Mouse (Mus musculus) kidney, postnatal 25 days (tissue): ENCODE measurements around the gene Bmt2.
A peak's percentile ranks its signal among the peaks of the same experiment; 100 is the strongest.

ENCODE experiments used
- DNase-seq, 2 experiments: peaks; one replicate each; pipeline ENCODE4 v3.0.0; 2021; ENCODE audit warnings: mixed read lengths in 2 of 2

Bmt2 gene

GRCm38 (mm10) chr6:13614568-13614967 is 63.2 kb downstream of the Bmt2 start:
- no peak for DNase-seq

GRCm38 (mm10) chr6:13613671-13614070 is 64.1 kb downstream of the Bmt2 start:
- no peak for DNase-seq

- no peak for DNase-seq
Measured at GRCm38 (mm10) chr6:13610869-13611268, 66.9 kb downstream of the Bmt2 start.

- no peak for DNase-seq
Measured at GRCm38 (mm10) chr6:13609353-13610140, 68.2 kb downstream of the Bmt2 start.

- peak; percentile 94 to 96 for DNase-seq
Measured at GRCm38 (mm10) chr6:13607621-13608493, 69.9 kb downstream of the Bmt2 start, which contains the start of gene Tmem168. TSS of gene Tmem168 (minus strand) at chr6:13608100.

- no peak for DNase-seq
Measured at GRCm38 (mm10) chr6:13606921-13607620, 70.7 kb downstream of the Bmt2 start.

GRCm38 (mm10) chr6:13606394-13606793 is 71.4 kb downstream of the Bmt2 start:
- no peak for DNase-seq

GRCm38 (mm10) chr6:13603134-13603533 is 74.6 kb downstream of the Bmt2 start:
- DNase-seq: no peak

- peak; percentile 24 to 61 for DNase-seq
Measured at GRCm38 (mm10) chr6:13601587-13601986, 76.2 kb downstream of the Bmt2 start.

GRCm38 (mm10) chr6:13598239-13598923 is 79.4 kb downstream of the Bmt2 start:
- no peak for DNase-seq

- DNase-seq: no peak
Measured at GRCm38 (mm10) chr6:13592729-13593345, 84.9 kb downstream of the Bmt2 start.

- DNase-seq: peak; percentile 82 to 91
Measured at GRCm38 (mm10) chr6:13586560-13586959, 91.2 kb downstream of the Bmt2 start.

GRCm38 (mm10) chr6:13586154-13586553 is 91.6 kb downstream of the Bmt2 start:
- no peak for DNase-seq

- no peak for DNase-seq
Measured at GRCm38 (mm10) chr6:13584788-13585187, 93.0 kb downstream of the Bmt2 start.

GRCm38 (mm10) chr6:13582075-13582474 is 95.7 kb downstream of the Bmt2 start:
- no peak for DNase-seq
